Mouse (Mus musculus) heart, postnatal 0 days (tissue): ENCODE measurements around the gene Cebpb. TPM values are rescaled to one million over a fixed set of nuclear protein-coding genes. Genes with fewer than 3 reads are reported as not detected.

ENCODE experiments used
- ATAC-seq: fragments of 200-750 bp; cut with Nextera tagmentation; 2 replicates; pipeline ENCODE4 v1.8.0; 2017; ENCODE audit warnings: low read depth, moderate number of reproducible peaks, moderate library complexity; ENCODE audit not compliant: insufficient read depth
- DNase-seq: peaks from one replicate; pipeline ENCODE4 v3.0.0-alpha.2; 2016; ENCODE audit warnings: low spot score
- H3K27ac ChIP-seq: fragments of 300-500 bp; sonication (generic); 2 replicates; pipeline ENCODE4 v1.5.1; 2014; ENCODE audit warnings: low read depth, mild to moderate bottlenecking
- H3K27me3 ChIP-seq: fragments of 300-500 bp; sonication (generic); 2 replicates; pipeline ENCODE4 v1.6.1; 2014; ENCODE audit warnings: low read length, mixed read lengths; ENCODE audit not compliant: control insufficient read depth, insufficient read depth
- H3K36me3 ChIP-seq: fragments of 300-500 bp; sonication (generic); replicated peaks from 2 replicates; pipeline ENCODE4 v1.6.1; 2014; ENCODE audit warnings: low read length, mixed read lengths; ENCODE audit not compliant: control insufficient read depth, insufficient read depth
- H3K4me1 ChIP-seq: fragments of 300-500 bp; sonication (generic); 2 replicates; pipeline ENCODE4 v1.6.1; 2014; ENCODE audit warnings: antibody characterized with exemption; ENCODE audit not compliant: control insufficient read depth, insufficient read depth
- H3K4me2 ChIP-seq: fragments of 300-500 bp; sonication (generic); 2 replicates; pipeline ENCODE4 v1.6.1; 2014; ENCODE audit warnings: low read depth, mild to moderate bottlenecking, low read length, moderate library complexity
- H3K4me3 ChIP-seq: fragments of 300-500 bp; sonication (generic); 2 replicates; pipeline ENCODE4 v1.5.1; 2014; ENCODE audit warnings: low read depth, low read length
- H3K9ac ChIP-seq: fragments of 300-500 bp; sonication (generic); replicated peaks from 2 replicates; pipeline ENCODE4 v1.6.1; 2014; ENCODE audit warnings: low read depth, low read length, mixed read lengths
- H3K9me3 ChIP-seq: fragments of 300-500 bp; sonication (generic); replicated peaks from 2 replicates; pipeline ENCODE4 v1.6.1; 2016; ENCODE audit warnings: low read length; ENCODE audit not compliant: control insufficient read depth
- CTCF ChIP-seq: IDR thresholded peaks from 2 replicates; pipeline ENCODE4 v1.5.1; 2016; ENCODE audit warnings: antibody characterized with exemption, control low read depth, low read depth
- EP300 ChIP-seq: IDR thresholded peaks from 2 replicates; pipeline ENCODE4 v1.6.1; 2016; ENCODE audit warnings: antibody characterized with exemption, low read depth
- WGBS: fragments of 180-500 bp; shearing (Covaris S2); extraction: QIAGEN DNeasy Blood & Tissue Kit; methylation state at CpG from one replicate; pipeline ENCODE4 v1.1.7; 2014; 5-methylcytosine and 5-hydroxymethylcytosine counted together
- microRNA-seq: library from miRNA; unstranded; fragments of <30 nt; microRNA quantifications from one replicate; pipeline ENCODE4, GENCODE M21; 2016
- polyA plus RNA-seq: library from polyadenylated mRNA; unstranded; fragments of >200 nt; fragmentation: Nextera tagmentation; extraction: Ambion mirVana; gene quantifications from 2 replicates; pipeline ENCODE4 v1.2.1, GENCODE M21; 2015
- total RNA-seq: library from RNA; depleted of rRNA; stranded (reverse); fragments of >200 nt; gene quantifications from 2 replicates; pipeline ENCODE4 v1.2.3, GENCODE M21; 2014; ENCODE audit warnings: low replicate concordance; rRNA removed

Cebpb gene
- total and polyA plus RNA-seq, 2 experiments from 2014 or later: 4.9 to 50.8 TPM

DNA sequence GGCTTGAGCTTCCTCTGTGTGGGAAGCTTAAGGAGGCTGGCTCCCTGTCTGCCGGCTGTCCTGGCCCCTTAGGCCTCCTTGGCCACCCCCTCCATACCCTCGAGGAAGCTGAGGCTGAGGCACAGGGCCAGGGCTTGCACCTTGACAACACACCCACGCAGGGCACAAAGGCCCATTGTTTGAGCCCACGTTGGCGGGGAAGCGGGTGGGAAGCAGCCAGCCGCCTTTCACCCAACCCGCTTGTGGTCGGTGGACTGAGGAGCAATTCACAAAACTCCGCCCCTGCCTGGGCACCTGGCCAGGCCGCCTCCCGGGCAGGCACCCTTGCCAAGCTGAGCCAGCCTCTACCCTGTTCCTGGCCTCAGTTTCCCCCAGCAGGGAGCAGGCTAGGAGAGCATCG is 38.4 kb downstream of the Cebpb start:
- no peak for TF ChIP-seq EP300
- TF ChIP-seq CTCF: no peak
- H3K9ac ChIP-seq: no peak overlapping the region
- 38% methylated on average over 12 of the region's 13 CpGs for WGBS

DNA sequence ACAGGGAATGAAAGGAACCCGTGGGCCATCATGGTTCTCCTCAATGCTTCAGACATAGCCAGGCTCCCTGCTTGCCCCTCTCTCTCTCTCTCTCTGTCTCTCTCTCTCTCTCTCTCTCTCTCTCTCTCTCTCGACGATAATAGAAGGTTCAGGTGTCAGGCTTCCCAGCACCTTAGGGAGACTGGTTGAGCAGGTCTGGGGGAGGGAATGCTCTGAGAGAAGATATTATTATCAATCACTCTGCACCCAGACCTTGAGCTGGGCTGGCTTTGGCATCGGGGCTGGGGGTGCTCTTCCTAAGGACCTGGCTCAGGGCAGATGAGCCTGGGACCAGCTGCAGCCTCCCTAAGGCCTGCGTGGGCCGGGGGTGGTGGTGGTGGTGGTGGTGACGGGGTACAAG is 41.3 kb downstream of the Cebpb start:
- H3K9me3 ChIP-seq: no peaks in the 10 kb centered on the region
- no peaks in the 10 kb centered on the region for H3K36me3 ChIP-seq
- no peak overlapping the region for H3K27ac ChIP-seq
- no peaks in the 10 kb centered on the region for H3K27me3 ChIP-seq
- DNase-seq: no peak
- no peak overlapping the region for H3K4me2 ChIP-seq
- no peak for TF ChIP-seq EP300
- TF ChIP-seq CTCF: no peak
- 76% methylated on average over 7 of the region's 7 CpGs for WGBS
- no peak overlapping the region for H3K4me3 ChIP-seq
- no peak overlapping the region for H3K9ac ChIP-seq
- H3K4me1 ChIP-seq: 0 out of 2 replicates have a peak, but pooled peaks cover 6% of the 10 kb centered on the region
- ATAC-seq: no peak

More for the DNA sequence above, 38.4 kb downstream of the Cebpb start:
- H3K4me3 ChIP-seq: no peak overlapping the region
- H3K36me3 ChIP-seq: no peaks in the 10 kb centered on the region
- no peaks in the 10 kb centered on the region for H3K4me1 ChIP-seq
- H3K9me3 ChIP-seq: no peaks in the 10 kb centered on the region
- H3K27me3 ChIP-seq: no peaks in the 10 kb centered on the region
- ATAC-seq (no peak), DNase-seq (no peak)
- H3K4me2 ChIP-seq: no peak overlapping the region
- H3K27ac ChIP-seq: no peak overlapping the region

DNA sequence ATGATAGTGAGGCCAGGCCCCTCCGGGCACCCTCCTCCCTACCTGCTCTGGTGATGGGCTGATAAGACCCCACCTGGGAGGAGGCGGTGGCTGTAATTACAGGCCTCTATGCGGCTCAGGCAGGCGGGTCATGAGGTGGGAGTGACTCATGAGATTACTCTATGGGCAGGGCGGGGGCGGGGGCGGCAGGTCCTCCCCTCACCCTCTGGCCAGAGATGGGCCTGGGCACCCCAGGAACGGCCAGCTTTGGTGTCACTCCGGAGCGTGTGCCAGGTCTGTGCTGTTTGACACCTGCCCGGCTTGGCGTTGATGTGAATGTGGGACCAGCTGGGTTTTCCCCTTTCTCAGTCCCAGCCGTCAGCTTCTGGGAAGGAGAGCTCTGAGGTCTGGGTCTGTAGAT is 42.4 kb downstream of the Cebpb start:
- ATAC-seq (no peak), DNase-seq (no peak)
- Histone ChIP-seq H3K9ac (no peak overlapping the region), H3K4me3 (no peak overlapping the region), H3K27ac (no peak overlapping the region), H3K9me3 (no peaks in the 10 kb centered on the region), H3K4me1 (0 out of 2 replicates have a peak, but pooled peaks cover 6% of the 10 kb centered on the region), H3K36me3 (no peaks in the 10 kb centered on the region), H3K4me2 (no peak overlapping the region), H3K27me3 (no peaks in the 10 kb centered on the region)
- WGBS: 76% methylated on average over 13 of the region's 13 CpGs
- TF ChIP-seq CTCF (no peak), EP300 (no peak)

DNA sequence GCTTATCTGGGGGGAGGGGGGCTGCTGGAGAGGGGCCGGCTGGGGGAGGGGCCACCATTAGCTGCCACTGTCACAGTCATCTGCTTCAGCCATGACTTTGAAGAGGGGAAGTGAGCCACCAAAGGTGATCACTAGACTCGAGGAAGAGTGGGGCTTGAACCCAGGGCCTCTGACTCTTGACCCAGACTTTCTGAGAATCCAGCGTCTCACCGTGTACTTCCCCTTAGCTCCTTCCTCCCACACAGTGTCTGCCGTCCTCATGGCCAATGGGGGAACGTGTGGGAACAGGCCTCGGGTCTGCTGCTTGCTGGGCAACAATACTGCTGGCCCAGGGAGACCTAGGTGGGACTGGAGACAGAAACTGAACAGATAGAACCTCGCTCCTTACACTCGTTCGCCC is 46.1 kb downstream of the Cebpb start:
- DNase-seq (no peak), ATAC-seq (no peak)
- H3K27ac ChIP-seq: no peak overlapping the region
- no peaks in the 10 kb centered on the region for H3K9me3 ChIP-seq
- H3K4me2 ChIP-seq: no peak overlapping the region
- H3K4me1 ChIP-seq: 0 out of 2 replicates have a peak, but pooled peaks cover 6% of the 10 kb centered on the region
- no peak for TF ChIP-seq EP300
- TF ChIP-seq CTCF: no peak
- no peaks in the 10 kb centered on the region for H3K36me3 ChIP-seq
- no peak overlapping the region for H3K9ac ChIP-seq
- H3K27me3 ChIP-seq: no peaks in the 10 kb centered on the region
- H3K4me3 ChIP-seq: no peak overlapping the region
- WGBS: 63% methylated on average over 10 of the region's 10 CpGs

DNA sequence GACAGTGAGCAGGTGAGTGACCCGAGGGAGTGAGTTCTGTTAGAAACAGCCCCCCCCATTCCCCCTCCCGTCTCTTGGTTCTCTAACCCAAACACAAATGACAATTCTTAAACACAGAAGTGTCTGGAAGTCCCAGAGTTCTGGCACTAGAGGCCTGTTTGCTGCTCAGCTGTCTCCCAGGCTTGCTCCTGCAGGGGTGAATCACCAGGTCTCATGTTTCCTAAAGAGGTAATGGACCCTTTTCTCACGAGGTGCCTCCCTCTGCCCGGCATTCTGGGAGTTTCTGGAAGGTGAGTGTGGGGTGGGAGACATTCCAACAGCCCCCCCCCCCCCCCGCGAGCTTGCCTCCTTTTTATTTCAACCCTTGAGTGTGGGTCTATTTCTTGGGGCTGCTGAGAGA is 50.3 kb downstream of the Cebpb start:
- Histone ChIP-seq H3K9ac (no peak overlapping the region), H3K4me1 (no peaks in the 10 kb centered on the region; the same call in 1 of the 2 replicates)
- 49% methylated on average over 6 of the region's 6 CpGs for WGBS

More for the DNA sequence above, 50.3 kb downstream of the Cebpb start:
- no peak for TF ChIP-seq EP300
- no peak for TF ChIP-seq CTCF
- Histone ChIP-seq H3K4me3 (no peak overlapping the region), H3K9me3 (no peaks in the 10 kb centered on the region), H3K4me2 (no peak overlapping the region), H3K36me3 (no peaks in the 10 kb centered on the region), H3K27ac (no peak overlapping the region), H3K27me3 (no peaks in the 10 kb centered on the region)
- ATAC-seq (no peak), DNase-seq (no peak)

Small RNA genes within 50 kb of the gene (microRNA-seq; reads per million reads assigned to microRNA genes)
- gene Gm22355: not detected

Other genes starting within 250 kb of the Cebpb start
- 90.0 and 102 TPM in 2 replicates for gene Rnf114, start 196.3 kb upstream of the Cebpb start, total RNA-seq
- gene Rnf114, start 196.3 kb upstream of the Cebpb start, polyA plus RNA-seq: 63.6 and 73.9 TPM in 2 replicates
- gene Spata2, start 196.0 kb upstream of the Cebpb start, total RNA-seq: 17.2 and 17.6 TPM in 2 replicates
- 9.1 and 12.2 TPM in 2 replicates for gene Spata2, start 196.0 kb upstream of the Cebpb start, polyA plus RNA-seq
- gene Snai1, start 150.7 kb upstream of the Cebpb start, total RNA-seq: 1.5 TPM in 1 of 2 replicates, not detected in the other
- 6.0 and 7.0 TPM in 2 replicates for gene Snai1, start 150.7 kb upstream of the Cebpb start, polyA plus RNA-seq
- 74.5 and 94.6 TPM in 2 replicates for gene Ube2v1, start 56.8 kb upstream of the Cebpb start, total RNA-seq
- 150 and 152 TPM in 2 replicates for gene Ube2v1, start 56.8 kb upstream of the Cebpb start, polyA plus RNA-seq
- 5.8 and 25.5 TPM in 2 replicates for gene Gm20431, start 27.4 kb upstream of the Cebpb start, total RNA-seq
- 2.7 and 5.1 TPM in 2 replicates for gene Gm20431, start 27.4 kb upstream of the Cebpb start, polyA plus RNA-seq
- 76.8 and 84.3 TPM in 2 replicates for gene Tmem189, start 907 bp downstream of the Cebpb start, total RNA-seq
- 37.6 and 39.3 TPM in 2 replicates for gene Tmem189, start 907 bp downstream of the Cebpb start, polyA plus RNA-seq
- gene Ptpn1, start 243.1 kb downstream of the Cebpb start, total RNA-seq: 22.0 and 28.8 TPM in 2 replicates
- 36.5 and 37.9 TPM in 2 replicates for gene Ptpn1, start 243.1 kb downstream of the Cebpb start, polyA plus RNA-seq